Mouse (Mus musculus) liver, embryonic 13.5 days (tissue): Measurements from ENCODE around the gene Rnf187. TPM values are rescaled to one million over a fixed set of nuclear protein-coding genes. Genes with fewer than 3 reads are reported as not detected.

Experiments
- ATAC-seq: fragments of 200-750 bp; cut with Nextera tagmentation; 2 replicates; pipeline ENCODE4 v1.8.0; 2017; ENCODE audit warnings: low read depth, mild to moderate bottlenecking, moderate number of reproducible peaks, moderate library complexity
- DNase-seq: peaks from one replicate; pipeline ENCODE4 v3.0.0; 2022
- H3K27ac ChIP-seq: fragments of 300-500 bp; sonication (generic); 2 replicates; pipeline ENCODE4 v1.5.1; 2015; ENCODE audit warnings: moderate library complexity, mild to moderate bottlenecking, inconsistent platforms
- H3K27me3 ChIP-seq: fragments of 300-500 bp; sonication (generic); 2 replicates; pipeline ENCODE4 v1.6.1; 2015; ENCODE audit warnings: mild to moderate bottlenecking, inconsistent platforms
- H3K36me3 ChIP-seq: fragments of 300-500 bp; sonication (generic); 2 replicates; pipeline ENCODE4 v1.6.1; 2015; ENCODE audit warnings: mild to moderate bottlenecking, inconsistent platforms
- H3K4me1 ChIP-seq: fragments of 300-500 bp; sonication (generic); replicated peaks from 2 replicates; pipeline ENCODE4 v1.6.1; 2015; ENCODE audit warnings: inconsistent platforms
- H3K4me2 ChIP-seq: fragments of 300-500 bp; sonication (generic); 2 replicates; pipeline ENCODE4 v1.6.1; 2015; ENCODE audit warnings: inconsistent platforms, mild to moderate bottlenecking, moderate library complexity
- H3K4me3 ChIP-seq: fragments of 300-500 bp; sonication (generic); replicated peaks from 2 replicates; pipeline ENCODE4 v1.5.1; 2015; ENCODE audit warnings: mild to moderate bottlenecking, inconsistent platforms
- H3K9ac ChIP-seq: fragments of 300-500 bp; sonication (generic); 2 replicates; pipeline ENCODE4 v1.6.1; 2015; ENCODE audit warnings: mild to moderate bottlenecking, inconsistent platforms
- H3K9me3 ChIP-seq: fragments of 300-500 bp; sonication (generic); replicated peaks from 2 replicates; pipeline ENCODE4 v1.6.1; 2016; ENCODE audit warnings: inconsistent platforms
- WGBS: fragments of 180-500 bp; shearing (Covaris S2); methylation state at CpG from one replicate; pipeline ENCODE4 v1.1.7; 2015; ENCODE audit not compliant: insufficient replicate concordance; 5-methylcytosine and 5-hydroxymethylcytosine counted together
- polyA plus RNA-seq: library from polyadenylated mRNA; unstranded; fragments of >200 nt; fragmentation: Nextera tagmentation; extraction: Ambion mirVana; gene quantifications from 2 replicates; pipeline ENCODE4 v1.2.1, GENCODE M21; 2015

Rnf187 gene
- polyA plus RNA-seq, 1 experiment from 2014 or later = 130 TPM

DNA sequence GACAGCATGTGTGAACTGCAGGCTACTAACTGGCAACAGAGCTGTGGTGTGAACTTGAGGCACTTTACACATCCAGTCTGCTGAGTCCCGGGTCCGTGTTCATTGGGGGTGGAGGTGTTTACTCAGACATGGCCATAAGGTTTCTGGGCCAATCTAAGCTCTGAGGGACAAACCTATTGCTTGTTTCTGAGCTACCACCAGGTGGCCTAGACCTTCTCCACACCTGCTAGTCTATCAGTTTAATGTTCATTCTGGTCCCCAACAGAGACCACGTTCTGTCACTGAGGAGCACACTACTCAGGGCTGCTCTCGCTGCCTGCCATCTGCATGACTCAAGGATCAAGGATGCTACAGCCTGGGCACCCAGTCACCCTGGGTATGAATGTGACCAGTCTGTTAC lies 7.1 kb downstream of the Rnf187 start:
- Histone ChIP-seq H3K9ac (no peak overlapping the region), H3K4me2 (no peak overlapping the region), H3K36me3 (peaks cover 54% of the 10 kb centered on the region), H3K4me3 (no peak overlapping the region), H3K27me3 (no peaks in the 10 kb centered on the region), H3K27ac (peak overlapping the region; percentile 92), H3K9me3 (no peaks in the 10 kb centered on the region), H3K4me1 (peaks cover 63% of the 10 kb centered on the region)
- ATAC-seq (no peak), DNase-seq (no peak)
- WGBS = 72% methylated on average over 4 of the region's 4 CpGs

DNA sequence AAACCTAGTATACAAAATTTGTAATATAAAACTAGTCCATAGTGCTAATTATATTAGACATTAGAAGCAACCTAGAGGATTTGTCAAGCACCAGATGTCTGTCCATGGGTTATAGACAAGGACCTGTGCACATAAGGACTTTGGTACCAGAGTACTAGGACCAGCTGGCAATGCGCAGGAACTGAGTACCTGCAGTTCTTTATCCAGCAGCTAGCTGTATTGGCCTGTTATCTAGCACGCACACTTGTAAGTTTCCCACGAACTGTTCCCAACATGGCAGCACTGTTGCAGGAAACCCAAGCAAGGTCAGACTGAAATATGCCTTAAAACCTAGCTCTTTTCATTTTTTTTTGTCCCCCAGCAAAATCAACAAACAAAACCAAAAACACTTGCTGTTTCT lies 8.5 kb downstream of the Rnf187 start:
- WGBS = 19% methylated on average over 3 of the region's 3 CpGs
- DNase-seq = no peak
- H3K27me3 ChIP-seq = no peaks in the 10 kb centered on the region
- peak overlapping the region; percentile 92 for H3K27ac ChIP-seq
- no peak overlapping the region for H3K4me2 ChIP-seq
- peak; percentile 65 for ATAC-seq
- peaks cover 61% of the 10 kb centered on the region for H3K4me1 ChIP-seq
- H3K4me3 ChIP-seq = no peak overlapping the region
- H3K9me3 ChIP-seq = no peaks in the 10 kb centered on the region
- H3K9ac ChIP-seq = 0 out of 2 replicates have a peak overlapping the region, but pooled peaks have one; percentile 43
- peaks cover 42% of the 10 kb centered on the region for H3K36me3 ChIP-seq

DNA sequence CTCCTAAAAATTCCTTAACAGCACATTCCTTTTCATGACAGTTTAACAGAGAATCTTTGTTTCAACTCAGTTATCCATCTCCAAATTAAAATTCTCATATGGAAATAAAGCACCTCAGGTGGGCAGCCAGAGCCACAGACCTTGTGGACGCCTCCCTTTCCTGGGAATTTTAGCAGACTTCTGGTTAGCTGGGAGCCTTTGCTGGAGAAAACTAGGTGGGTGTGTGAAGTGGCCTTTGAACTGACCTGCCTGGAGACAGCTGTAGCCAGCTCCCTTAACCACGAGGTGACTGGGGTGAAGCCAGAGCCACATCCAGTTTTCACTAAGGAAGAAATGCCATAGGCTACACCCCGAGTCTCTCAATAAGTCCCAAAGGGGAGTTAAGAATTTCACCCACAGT lies 9.1 kb downstream of the Rnf187 start:
- DNase-seq (no peak), ATAC-seq (no peak)
- no peak overlapping the region for H3K4me3 ChIP-seq
- H3K4me2 ChIP-seq = peak overlapping the region; percentile 21
- H3K4me1 ChIP-seq = peaks cover 61% of the 10 kb centered on the region
- H3K36me3 ChIP-seq = peaks cover 39% of the 10 kb centered on the region
- peak overlapping the region; percentile 43 for H3K9ac ChIP-seq
- no peaks in the 10 kb centered on the region for H3K27me3 ChIP-seq
- peak overlapping the region; percentile 92 for H3K27ac ChIP-seq
- 44% methylated on average over 3 of the region's 3 CpGs for WGBS
- H3K9me3 ChIP-seq = no peaks in the 10 kb centered on the region

DNA sequence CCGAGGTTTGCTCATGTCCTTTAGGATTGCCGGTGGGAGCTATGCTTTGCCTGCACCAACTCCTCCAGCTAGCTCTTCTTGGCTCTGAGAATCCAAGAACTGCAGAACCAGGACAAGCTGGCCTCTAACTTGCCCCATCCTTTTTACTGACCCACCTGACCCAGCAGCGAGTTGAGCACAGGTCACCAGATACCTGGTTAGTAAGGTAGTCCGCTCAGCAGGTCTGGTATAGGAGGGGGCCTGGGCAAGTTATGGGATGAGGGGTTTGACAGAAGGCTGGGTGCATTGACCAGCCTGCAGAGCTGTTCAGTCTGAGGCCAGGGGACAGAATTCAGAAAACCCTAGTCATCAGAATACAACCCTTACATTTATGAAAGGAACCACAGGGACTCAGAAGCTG lies 9.7 kb downstream of the Rnf187 start:
- H3K9me3 ChIP-seq = no peaks in the 10 kb centered on the region
- peaks cover 35% of the 10 kb centered on the region for H3K36me3 ChIP-seq
- WGBS = 54% methylated on average over 4 of the region's 4 CpGs
- peak overlapping the region; percentile 43; the same call in 1 of the 2 replicates for H3K9ac ChIP-seq
- peaks cover 61% of the 10 kb centered on the region for H3K4me1 ChIP-seq
- H3K4me3 ChIP-seq = no peak overlapping the region
- no peak for DNase-seq
- H3K4me2 ChIP-seq = no peak overlapping the region
- ATAC-seq = no peak
- H3K27me3 ChIP-seq = no peaks in the 10 kb centered on the region
- peak overlapping the region; percentile 92 for H3K27ac ChIP-seq

DNA sequence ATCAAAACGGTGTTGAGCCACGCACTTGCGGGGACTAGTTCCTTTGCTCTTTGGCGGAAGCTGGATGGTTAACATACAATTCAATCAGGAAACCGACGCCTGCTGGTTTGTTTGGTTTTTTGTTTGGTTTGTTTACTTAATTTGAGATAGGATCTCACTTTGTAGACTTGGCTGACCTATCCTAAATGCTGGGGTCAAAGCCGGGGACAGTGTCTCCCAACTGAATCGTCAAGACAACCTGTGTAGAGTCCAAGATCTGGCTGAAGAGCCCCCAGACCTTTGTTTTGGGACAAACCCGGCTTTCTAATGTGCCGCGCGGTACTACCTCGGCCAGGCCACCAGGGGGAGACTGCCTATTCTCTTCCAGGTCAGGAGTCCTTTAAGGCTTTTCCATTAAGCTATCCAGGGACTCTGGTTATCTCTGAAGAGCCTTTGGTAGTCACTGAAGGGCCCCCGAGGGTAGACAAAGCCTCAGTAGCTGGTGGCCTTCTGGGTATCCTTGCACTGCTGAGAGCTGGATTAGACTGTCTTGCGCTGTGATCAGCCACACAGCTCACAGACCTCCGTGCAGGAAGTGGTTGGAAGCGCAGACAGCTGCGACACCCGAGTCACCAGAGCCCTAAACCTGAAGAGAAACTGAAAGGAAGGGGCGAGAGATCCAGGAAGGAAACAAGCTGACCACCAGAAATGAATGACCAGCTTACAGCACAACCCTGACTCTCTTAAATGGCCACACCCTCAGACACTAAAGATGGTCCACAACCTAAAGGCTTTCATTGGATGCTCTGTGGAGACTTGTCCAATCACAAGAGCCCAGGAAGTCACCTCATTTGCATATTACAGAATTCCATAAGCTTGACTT lies 10.7 kb downstream of the Rnf187 start:
- peaks cover 35% of the 10 kb centered on the region for H3K36me3 ChIP-seq
- peak; percentile 80 for ATAC-seq
- H3K4me3 ChIP-seq = peak overlapping the region; percentile 58
- H3K27me3 ChIP-seq = no peaks in the 10 kb centered on the region; the same call in 1 of the 2 replicates
- peaks cover 61% of the 10 kb centered on the region for H3K4me1 ChIP-seq
- peak overlapping the region; percentile 75 for H3K9ac ChIP-seq
- peak overlapping the region; percentile 74 for H3K4me2 ChIP-seq
- peak; percentile 73 for DNase-seq
- H3K27ac ChIP-seq = peak overlapping the region; percentile 92
- no peaks in the 10 kb centered on the region for H3K9me3 ChIP-seq
- 3% methylated on average over 20 of the region's 20 CpGs for WGBS

DNA sequence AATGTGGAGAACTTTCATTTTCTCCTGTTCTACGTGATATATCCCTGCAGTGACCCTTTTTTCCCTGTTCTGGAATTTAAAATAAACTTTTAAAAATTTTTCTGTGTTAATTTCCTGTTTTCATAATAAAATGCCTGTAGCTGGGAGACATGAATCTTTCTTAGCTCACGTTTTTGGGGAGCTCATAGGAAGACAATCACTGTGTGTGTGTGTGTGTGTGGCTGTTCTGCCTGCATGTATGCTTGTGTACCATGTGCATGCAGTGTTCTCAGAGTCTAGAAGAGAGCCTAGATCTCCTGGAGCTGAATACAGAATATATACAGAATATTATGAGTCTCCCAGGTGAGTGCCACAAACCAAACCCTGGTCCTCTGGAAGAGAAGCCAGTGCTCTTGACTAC lies 11.7 kb downstream of the Rnf187 start:
- Histone ChIP-seq H3K4me3 (no peak overlapping the region), H3K4me2 (peak overlapping the region; percentile 74; the same call in 1 of the 2 replicates), H3K9ac (peak overlapping the region; percentile 75; the same call in 1 of the 2 replicates), H3K4me1 (peaks cover 58% of the 10 kb centered on the region), H3K9me3 (no peaks in the 10 kb centered on the region), H3K27ac (no peak overlapping the region), H3K36me3 (peaks cover 35% of the 10 kb centered on the region), H3K27me3 (no peaks in the 10 kb centered on the region; the same call in 1 of the 2 replicates)
- no peak for ATAC-seq
- 58% methylated on average over 2 of the region's 2 CpGs for WGBS
- DNase-seq = no peak

DNA sequence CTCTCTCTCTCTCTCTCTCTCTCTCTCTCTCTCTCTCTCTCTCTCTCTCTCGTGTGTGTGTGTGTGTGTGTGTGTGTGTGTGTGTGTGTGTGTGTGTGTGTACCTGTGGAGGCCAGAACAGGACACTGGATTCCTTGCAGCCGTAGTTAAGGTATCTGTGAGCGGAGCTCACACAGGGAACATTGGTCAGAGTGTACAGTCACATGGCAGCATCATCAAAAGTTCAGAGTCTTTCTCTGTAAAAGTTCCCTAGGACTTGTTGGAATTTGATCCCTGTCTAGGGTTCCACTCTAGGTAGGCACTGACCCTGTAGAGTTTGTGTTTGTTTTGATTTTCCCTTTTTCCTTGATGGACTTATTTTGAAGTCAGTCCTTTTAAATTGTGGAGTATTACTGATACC lies 12.1 kb downstream of the Rnf187 start:
- Histone ChIP-seq H3K27me3 (no peaks in the 10 kb centered on the region; the same call in 1 of the 2 replicates), H3K9ac (0 out of 2 replicates have a peak overlapping the region, but pooled peaks have one; percentile 75), H3K4me1 (peaks cover 54% of the 10 kb centered on the region), H3K4me2 (no peak overlapping the region), H3K36me3 (peaks cover 35% of the 10 kb centered on the region), H3K9me3 (no peaks in the 10 kb centered on the region), H3K4me3 (no peak overlapping the region), H3K27ac (no peak overlapping the region)
- WGBS = 70% methylated on average over 2 of the region's 3 CpGs
- DNase-seq (no peak), ATAC-seq (no peak)

DNA sequence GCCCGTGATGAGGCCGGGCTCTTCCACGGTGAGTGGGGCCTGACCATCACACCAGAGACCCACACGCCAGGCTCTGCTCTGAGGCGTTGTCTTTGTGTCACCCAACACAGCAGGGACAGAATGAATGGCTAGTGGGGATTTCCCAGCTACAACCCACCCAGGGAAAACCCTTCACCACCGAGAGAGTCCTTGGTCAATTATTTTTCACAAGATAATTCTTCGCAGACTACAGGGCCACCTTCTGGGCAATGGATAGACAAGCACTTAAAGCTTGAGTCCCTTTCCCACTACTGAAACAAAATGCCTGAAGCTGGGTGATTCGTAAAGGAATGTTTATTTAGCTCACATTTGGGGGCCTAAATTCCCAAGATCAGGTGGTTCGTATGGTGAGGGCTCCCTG lies 16.3 kb downstream of the Rnf187 start:
- Histone ChIP-seq H3K9ac (no peak overlapping the region), H3K36me3 (peaks cover 41% of the 10 kb centered on the region), H3K4me1 (peaks cover 52% of the 10 kb centered on the region), H3K9me3 (no peaks in the 10 kb centered on the region), H3K4me2 (no peak overlapping the region), H3K27ac (no peak overlapping the region), H3K4me3 (no peak overlapping the region), H3K27me3 (no peaks in the 10 kb centered on the region; the same call in 1 of the 2 replicates)
- ATAC-seq = no peak
- DNase-seq = no peak
- WGBS = 84% methylated on average over 9 of the region's 9 CpGs

DNA sequence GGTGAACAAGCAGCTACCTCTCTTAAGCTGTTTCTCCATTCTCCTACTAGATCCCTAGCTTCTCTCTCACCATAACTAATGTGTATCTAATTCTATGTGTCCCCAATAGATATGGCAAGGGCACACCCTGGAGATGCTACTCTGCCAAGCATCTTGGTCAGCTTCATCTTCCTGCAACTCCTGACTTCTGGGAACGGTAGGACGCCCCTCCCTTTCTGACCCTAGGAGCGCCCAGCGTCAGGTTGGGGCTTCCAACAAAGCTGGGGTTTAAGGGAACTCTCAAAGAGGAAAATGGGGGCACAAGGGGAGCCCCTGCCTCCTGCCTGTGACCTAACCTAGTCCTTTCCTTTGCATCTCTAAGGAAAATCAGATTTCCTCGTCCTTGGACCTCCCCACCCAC lies 20.0 kb downstream of the Rnf187 start:
- H3K4me1 ChIP-seq = peaks cover 77% of the 10 kb centered on the region
- H3K27me3 ChIP-seq = no peaks in the 10 kb centered on the region; the same call in 1 of the 2 replicates
- peak overlapping the region; percentile 86 for H3K9ac ChIP-seq
- H3K9me3 ChIP-seq = no peaks in the 10 kb centered on the region
- peak overlapping the region; percentile 72 for H3K4me3 ChIP-seq
- peaks cover 37% of the 10 kb centered on the region for H3K36me3 ChIP-seq
- peak overlapping the region; percentile 83 for H3K4me2 ChIP-seq
- no peak for DNase-seq
- peak; percentile 22; the same call in 1 of the 2 replicates for ATAC-seq
- peak overlapping the region; percentile 99 for H3K27ac ChIP-seq
- 40% methylated on average over 5 of the region's 5 CpGs for WGBS

DNA sequence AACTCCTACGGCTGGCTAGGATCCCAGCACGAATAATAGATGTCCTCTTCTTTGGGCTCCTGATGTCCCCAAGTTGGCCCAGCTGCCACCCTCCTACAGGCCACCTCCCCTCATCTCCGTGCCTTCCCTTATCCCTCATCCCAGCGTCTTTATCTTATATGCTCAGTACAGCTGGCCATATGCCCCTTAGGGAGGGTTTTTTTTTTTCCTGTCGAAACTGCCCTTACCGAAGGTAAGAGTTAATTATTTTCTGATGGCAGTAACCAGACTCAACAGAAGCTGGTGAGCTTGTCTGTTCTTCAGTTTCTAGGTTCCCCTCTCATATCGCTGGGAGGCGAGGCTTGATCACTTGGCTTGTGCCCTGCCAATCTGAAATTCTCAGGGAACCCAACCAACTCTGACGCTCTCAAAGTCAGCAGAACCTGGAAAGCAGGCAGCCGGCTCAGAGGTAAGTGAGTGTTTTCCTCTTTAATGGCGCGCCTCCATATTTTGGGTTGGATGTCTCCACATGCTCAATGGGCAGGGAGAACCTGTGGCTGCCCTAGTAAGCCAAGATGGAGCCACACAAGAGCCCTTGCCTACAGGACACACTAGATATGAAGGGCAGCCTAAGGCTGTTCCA lies 20.9 kb downstream of the Rnf187 start, which contains the start of gene Btnl10:
TSS of gene Btnl10 (plus strand) at position 164 of the 622 bp plus-strand sequence.
- H3K9me3 ChIP-seq = no peaks in the 10 kb centered on the region
- ATAC-seq (peak; percentile 85), DNase-seq (peak; percentile 71)
- 35% methylated on average over 12 of the region's 12 CpGs for WGBS
- peaks cover 28% of the 10 kb centered on the region for H3K36me3 ChIP-seq
- peak within 1 kb of the TSS; percentile 99 for H3K27ac ChIP-seq
- H3K9ac ChIP-seq = peak within 1 kb of the TSS; percentile 86
- peaks cover 86% of the 10 kb centered on the region for H3K4me1 ChIP-seq
- H3K27me3 ChIP-seq = no peaks in the 10 kb centered on the region; the same call in 1 of the 2 replicates
- peak within 1 kb of the TSS; percentile 83 for H3K4me2 ChIP-seq
- H3K4me3 ChIP-seq = peak within 1 kb of the TSS; percentile 72
